Mouse (Mus musculus): ENCODE results near the gene Fcgr4.

DNA sequence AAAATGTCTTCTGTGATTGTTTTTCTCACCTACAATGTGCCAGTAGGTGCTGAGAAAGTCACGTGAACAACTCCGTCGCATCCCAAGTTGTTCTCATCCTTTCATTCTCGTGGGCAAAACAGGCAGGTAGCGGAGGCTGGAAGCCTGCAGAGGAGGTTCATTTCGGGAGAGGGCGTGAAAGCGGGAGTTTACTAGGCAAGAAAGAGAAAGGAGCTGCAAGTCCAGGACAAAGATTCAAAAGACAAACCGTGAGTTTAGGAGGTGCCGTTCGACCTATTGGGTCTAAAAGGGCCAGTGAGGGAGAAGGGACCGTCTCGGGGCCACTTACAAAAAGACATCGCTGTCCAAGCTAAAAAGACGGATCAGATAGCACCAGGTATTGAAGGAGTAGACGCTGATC, 14.5 kb downstream of the Fcgr4 start:
- TF ChIP-seq GATA1 (IDR thresholded peaks at IDR 0.05; ENCODE audit: low read length) (no peak), TAL1 (IDR thresholded peaks at IDR 0.05; ENCODE audit: low read length) (no peak)

All from erythroblast, embryonic 14.5 days (primary cell).